Mouse (Mus musculus) CD8-positive naive resting alpha-beta T cell, adult 57 days (primary cell): ENCODE measurements around the gene Gm8914. TPM values are rescaled to one million over a fixed set of nuclear protein-coding genes. Genes with fewer than 3 reads are reported as not detected.

Source experiments
- total RNA-seq: library from RNA; stranded (reverse); gene quantifications from one replicate; pipeline ENCODE4 v1.2.4, GENCODE M21; 2023

Gene Gm8914
- not detected for total RNA-seq

DNA sequence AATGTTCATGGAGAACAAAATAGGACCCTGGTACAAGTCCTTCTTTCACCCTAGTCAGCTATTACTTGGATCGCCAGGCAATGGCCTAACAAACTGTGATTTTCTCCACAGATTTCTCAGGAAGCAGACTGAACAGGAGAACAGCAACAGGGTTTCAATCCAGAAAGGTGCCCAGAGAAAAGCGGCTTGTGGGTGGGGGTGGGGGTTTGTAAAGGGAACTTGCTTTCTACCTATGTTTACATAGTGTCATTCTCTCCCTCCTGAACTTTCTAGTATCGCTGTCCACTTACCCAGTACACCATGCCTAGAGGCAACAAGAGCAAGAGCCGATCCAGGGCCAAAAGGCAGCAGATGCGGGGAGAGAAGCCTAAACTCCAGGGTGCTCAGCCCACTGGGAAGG is at the start of gene Gm8914:
TSS of gene Gm8914 (plus strand) at position 301 of the 400 bp plus-strand sequence.

Other genes starting within 250 kb of the Gm8914 start
- not detected for gene Mageb2, start 148.4 kb upstream of the Gm8914 start, total RNA-seq
- not detected for gene Gm5072, start 87.6 kb upstream of the Gm8914 start, total RNA-seq
- gene 1700084M14Rik, start 95.8 kb downstream of the Gm8914 start, total RNA-seq, result not detected
- not detected for gene Gm14781, start 152.1 kb downstream of the Gm8914 start, total RNA-seq